In genomic region chr13:103919234-103919955, GRCm38 (mm10) we compare ENCODE assay signal across 8 mouse cellular contexts. TPM values are rescaled to one million over a fixed set of nuclear protein-coding genes. Genes with fewer than 3 reads are reported as not detected.
DNase-seq lines count a peak whose midpoint lies in the region; ATAC-seq lines count a peak whose summit lies in the region.

No protein-coding gene starts in this region.

- intact Hi-C loops in heart, postnatal 36 days (cut with DNase I) = loop anchor here (2.0 kb wide), 1 partner anchor 145 kb away; the partner anchor contains the start of gene Srek1

- ATAC-seq in megakaryocyte-erythroid progenitor cell, adult 5-6 weeks (replicated peaks; ENCODE audit: low FRiP score, low TSS enrichment, poor library complexity, severe bottlenecking) = peak; percentile 15

- peaks cover 18% of the 10 kb centered on the region for H3K4me1 ChIP-seq in erythroblast, embryonic 14.5 days (ENCODE audit: control insufficient read depth)

- H3K36me3 ChIP-seq in erythroblast, embryonic 14.5 days (ENCODE audit: control insufficient read depth) = no peaks in the 10 kb centered on the region

- peaks cover 37% of the 10 kb centered on the region for H3K27me3 ChIP-seq in erythroblast, embryonic 14.5 days (ENCODE audit: control insufficient read depth)

- no peaks in the 10 kb centered on the region for H3K9me3 ChIP-seq in erythroblast, embryonic 14.5 days (ENCODE audit: control insufficient read depth, low read length)

- H3K4me3 ChIP-seq in erythroblast, embryonic 14.5 days (replicated peaks) = peak overlapping the region; percentile 89

- DNase-seq in adrenal gland, adult (ENCODE audit: inconsistent age in 2 of 2, low spot score in 1 of 2) = peak; percentile 58 to 88
- DNase-seq in adrenal gland, postnatal 4 days (ENCODE audit: low spot score in 2 of 2) = no peak
- DNase-seq in adrenal gland, postnatal 25 days = peak; percentile 17
- DNase-seq in heart, postnatal 36 days = peak; percentile 54 to 64
- DNase-seq in layer of hippocampus, postnatal 36 days = peak; percentile 17 to 19
- DNase-seq in spleen, postnatal 4 days (ENCODE audit: low spot score in 2 of 2) = peak; percentile 22 to 72

RNA-seq across cellular contexts. Expression of gene Erbin, which starts 0.9 kb away (rescaled TPM):
- 100 to 1,000 TPM; 114 to 128 TPM for total RNA-seq in adrenal gland, postnatal 4 days (2021)
- 90.1 and 102 TPM in 2 replicates for total RNA-seq in adrenal gland, postnatal 25 days (2021)
- polyA plus RNA-seq in erythroblast, embryonic 14.5 days (2012) = 0.13 TPM in 2 replicates
- total RNA-seq in heart, postnatal 36 days (2021) = 10 to 100 TPM; 46.7 to 52.2 TPM
- 10 to 100 TPM; 43.0 to 44.8 TPM for total RNA-seq in layer of hippocampus, postnatal 36 days (2021)
- total RNA-seq in megakaryocyte-erythroid progenitor cell, adult 5-6 weeks (2014; fragmentation: Nextera tagmentation) = 70.5 and 87.2 TPM in 2 replicates
- 111 and 152 TPM in 2 replicates for total RNA-seq in megakaryocyte-erythroid progenitor cell, adult 5-6 weeks (2017)

Comparison
In these comparisons a context has a peak if more than half of its experiments do, and no peak if none do; other contexts are left out.
1. DNase-seq: peak in adrenal gland, adult (2 of 2), adrenal gland, postnatal 25 days (single experiment), heart, postnatal 36 days (2 of 2), layer of hippocampus, postnatal 36 days (2 of 2) and spleen, postnatal 4 days (2 of 2); none in adrenal gland, postnatal 4 days (0 of 2).